Mouse (Mus musculus) c-Kit-negative CD71-positive TER-119-positive erythroid progenitor cells, embryonic 14.5 days (primary cell): ENCODE measurements around the gene Mettl8.

ENCODE experiments used
- DNase-seq: peaks from one replicate; pipeline ENCODE4 v3.0.0-alpha.2; 2013; ENCODE audit warnings: low read depth, low spot score

Mettl8 gene

GRCm38 (mm10) chr2:70989201-70990191 lies 65.9 kb downstream of the Mettl8 start:
- DNase-seq = no peak

GRCm38 (mm10) chr2:70978271-70978670 lies 77.1 kb downstream of the Mettl8 start:
- DNase-seq = no peak

GRCm38 (mm10) chr2:70974769-70975168 lies 80.6 kb downstream of the Mettl8 start:
- no peak for DNase-seq

- DNase-seq = no peak
These were observed 82.4 kb downstream of the Mettl8 start for GRCm38 (mm10) chr2:70972795-70973518.

- no peak for DNase-seq
These were observed 85.1 kb downstream of the Mettl8 start for GRCm38 (mm10) chr2:70970158-70970741.

- DNase-seq = no peak
These were observed 87.1 kb downstream of the Mettl8 start for GRCm38 (mm10) chr2:70968305-70968704.

- DNase-seq = no peak
These were observed 88.2 kb downstream of the Mettl8 start for GRCm38 (mm10) chr2:70967216-70967615.

- no peak for DNase-seq
These were observed 90.6 kb downstream of the Mettl8 start for GRCm38 (mm10) chr2:70964809-70965208.

- no peak for DNase-seq
These were observed 92.5 kb downstream of the Mettl8 start for GRCm38 (mm10) chr2:70962921-70963320.

GRCm38 (mm10) chr2:70961086-70961941 lies 94.1 kb downstream of the Mettl8 start:
- DNase-seq = no peak

- no peak for DNase-seq
These were observed 95.3 kb downstream of the Mettl8 start for GRCm38 (mm10) chr2:70960090-70960489.

GRCm38 (mm10) chr2:70959337-70959736 lies 96.0 kb downstream of the Mettl8 start:
- DNase-seq = no peak

- no peak for DNase-seq
These were observed 96.8 kb downstream of the Mettl8 start for GRCm38 (mm10) chr2:70958536-70958935.

- DNase-seq = no peak
These were observed 101.8 kb downstream of the Mettl8 start for GRCm38 (mm10) chr2:70953616-70954015.

GRCm38 (mm10) chr2:70951944-70952343 lies 103.4 kb downstream of the Mettl8 start:
- DNase-seq = no peak

GRCm38 (mm10) chr2:70944511-70945305 lies 110.7 kb downstream of the Mettl8 start:
- DNase-seq = no peak

- no peak for DNase-seq
These were observed 114.6 kb downstream of the Mettl8 start for GRCm38 (mm10) chr2:70940826-70941225.

GRCm38 (mm10) chr2:70938844-70939494 lies 116.4 kb downstream of the Mettl8 start:
- DNase-seq = no peak

GRCm38 (mm10) chr2:70934772-70935171 lies 120.6 kb downstream of the Mettl8 start:
- DNase-seq = no peak

- no peak for DNase-seq
These were observed 121.9 kb downstream of the Mettl8 start for GRCm38 (mm10) chr2:70933516-70933915.
